Mouse (Mus musculus) ES-Bruce4 (cell line): ENCODE measurements at regions not wholly inside any gene's neighbourhood (a gene's known extent, or its start where the extent isn't known, plus 50 kb on each side); places are given as distances from the start of the nearest gene placed in this dataset.

Experiments used
- CTCF ChIP-seq: IDR thresholded peaks from one replicate; pipeline ENCODE4 v1.8.1; 2011; ENCODE audit warnings: low read depth, low read length
- POLR2A ChIP-seq: IDR thresholded peaks from one replicate; pipeline ENCODE4 v1.8.1; 2011; ENCODE audit warnings: low read length; ENCODE audit not compliant: insufficient read depth

GRCm38 (mm10) chr4:56364594-56364993 lies 375.3 kb upstream of the Gm26657 start:
- TF ChIP-seq CTCF (no peak), POLR2A (no peak)
